Mouse (Mus musculus) intestine, embryonic 15.5 days (tissue): ENCODE results near the gene Tradd. TPM values are rescaled to one million over a fixed set of nuclear protein-coding genes. Genes with fewer than 3 reads are reported as not detected.

Experiments
- ATAC-seq: fragments of 200-750 bp; cut with Nextera tagmentation; 2 replicates; pipeline ENCODE4 v1.8.0; 2017; ENCODE audit warnings: moderate TSS enrichment, moderate library complexity
- H3K27ac ChIP-seq: fragments of 300-500 bp; sonication (generic); 2 replicates; pipeline ENCODE4 v1.5.1; 2015; ENCODE audit warnings: mild to moderate bottlenecking, inconsistent platforms
- H3K27me3 ChIP-seq: fragments of 300-500 bp; sonication (generic); replicated peaks from 2 replicates; pipeline ENCODE4 v1.6.1; 2015; ENCODE audit warnings: inconsistent platforms
- H3K36me3 ChIP-seq: fragments of 300-500 bp; sonication (generic); 2 replicates; pipeline ENCODE4 v1.6.1; 2015; ENCODE audit warnings: inconsistent platforms
- H3K4me1 ChIP-seq: fragments of 300-500 bp; sonication (generic); replicated peaks from 2 replicates; pipeline ENCODE4 v1.6.1; 2015; ENCODE audit warnings: inconsistent platforms
- H3K4me2 ChIP-seq: fragments of 300-500 bp; sonication (generic); replicated peaks from 2 replicates; pipeline ENCODE4 v1.6.1; 2015; ENCODE audit warnings: mild to moderate bottlenecking, inconsistent platforms
- H3K4me3 ChIP-seq: fragments of 300-500 bp; sonication (generic); replicated peaks from 2 replicates; pipeline ENCODE4 v1.5.1; 2015; ENCODE audit warnings: inconsistent platforms
- H3K9ac ChIP-seq: fragments of 300-500 bp; sonication (generic); 2 replicates; pipeline ENCODE4 v1.6.1; 2015; ENCODE audit warnings: inconsistent platforms
- H3K9me3 ChIP-seq: fragments of 300-500 bp; sonication (generic); 2 replicates; pipeline ENCODE4 v1.6.1; 2016; ENCODE audit warnings: inconsistent platforms
- WGBS: fragments of 180-500 bp; shearing (Covaris S2); methylation state at CpG from one replicate; pipeline ENCODE4 v1.1.7; 2015; 5-methylcytosine and 5-hydroxymethylcytosine counted together
- polyA plus RNA-seq: library from polyadenylated mRNA; unstranded; fragments of >200 nt; fragmentation: Nextera tagmentation; extraction: Ambion mirVana; gene quantifications from 2 replicates; pipeline ENCODE4 v1.2.1, GENCODE M21; 2015

Gene Tradd
- 36.7 and 39.2 TPM in 2 replicates for polyA plus RNA-seq

GRCm38 (mm10) chr8:105264024-105264982 is at the start of gene Tradd, which contains the start of gene Fbxl8:
Gene Tradd, minus strand, starts transcription at chr8:105264609.
Gene Fbxl8, plus strand, starts transcription at chr8:105264648.
- no peaks in the 10 kb centered on the region for H3K36me3 ChIP-seq
- peak within 1 kb of the TSS; percentile 78 for H3K4me2 ChIP-seq
- H3K4me1 ChIP-seq = peaks cover 29% of the 10 kb centered on the region
- ATAC-seq = peak; percentile 86
- H3K4me3 ChIP-seq = peak within 1 kb of the TSS; percentile 63
- no peak within 1 kb of the TSS for H3K27ac ChIP-seq
- H3K9ac ChIP-seq = peak within 1 kb of the TSS; percentile 63
- peaks cover 30% of the 10 kb centered on the region for H3K27me3 ChIP-seq
- WGBS = under 1% methylated on average over 54 of the region's 54 CpGs
- H3K9me3 ChIP-seq = no peaks in the 10 kb centered on the region

- 86% methylated on average over 9 of the region's 9 CpGs for WGBS
- Histone ChIP-seq H3K4me1 (no peaks in the 10 kb centered on the region), H3K9me3 (no peaks in the 10 kb centered on the region), H3K4me3 (no peak overlapping the region), H3K4me2 (no peak overlapping the region), H3K36me3 (peaks cover 30% of the 10 kb centered on the region), H3K9ac (no peak overlapping the region), H3K27me3 (no peaks in the 10 kb centered on the region), H3K27ac (no peak overlapping the region)
- ATAC-seq = no peak
Measured at GRCm38 (mm10) chr8:105313622-105314402, 49.4 kb upstream of the Tradd start.

GRCm38 (mm10) chr8:105312891-105313481 is 48.6 kb upstream of the Tradd start:
- Histone ChIP-seq H3K4me2 (no peak overlapping the region), H3K27me3 (no peaks in the 10 kb centered on the region), H3K9me3 (no peaks in the 10 kb centered on the region), H3K4me3 (no peak overlapping the region), H3K36me3 (peaks cover 36% of the 10 kb centered on the region), H3K27ac (no peak overlapping the region), H3K9ac (no peak overlapping the region), H3K4me1 (no peaks in the 10 kb centered on the region)
- WGBS = 83% methylated on average over 8 of the region's 8 CpGs
- ATAC-seq = no peak

- Histone ChIP-seq H3K4me2 (no peak overlapping the region), H3K36me3 (peaks cover 44% of the 10 kb centered on the region), H3K27ac (no peak overlapping the region), H3K4me1 (no peaks in the 10 kb centered on the region), H3K9me3 (no peaks in the 10 kb centered on the region), H3K4me3 (no peak overlapping the region), H3K9ac (no peak overlapping the region), H3K27me3 (no peaks in the 10 kb centered on the region)
- 84% methylated on average over 1 of the region's 1 CpGs for whole genome bisulfite sequencing
- no peak for ATAC-seq
Measured at GRCm38 (mm10) chr8:105311718-105312117, 47.3 kb upstream of the Tradd start.

GRCm38 (mm10) chr8:105310118-105310517 is 45.7 kb upstream of the Tradd start:
- no peak for ATAC-seq
- Histone ChIP-seq H3K27me3 (no peaks in the 10 kb centered on the region), H3K36me3 (peaks cover 37% of the 10 kb centered on the region)

GRCm38 (mm10) chr8:105309142-105309847 is 44.9 kb upstream of the Tradd start:
- H3K9ac ChIP-seq = no peak overlapping the region
- 83% methylated on average over 15 of the region's 15 CpGs for WGBS
- H3K27me3 ChIP-seq = no peaks in the 10 kb centered on the region
- ATAC-seq = no peak
- no peak overlapping the region for H3K4me3 ChIP-seq
- H3K9me3 ChIP-seq = no peaks in the 10 kb centered on the region
- peaks cover 18% of the 10 kb centered on the region for H3K4me1 ChIP-seq
- H3K27ac ChIP-seq = no peak overlapping the region
- peaks cover 35% of the 10 kb centered on the region for H3K36me3 ChIP-seq
- H3K4me2 ChIP-seq = no peak overlapping the region

More at GRCm38 (mm10) chr8:105310118-105310517, 45.7 kb upstream of the Tradd start:
- Histone ChIP-seq H3K4me3 (no peak overlapping the region), H3K27ac (no peak overlapping the region), H3K9me3 (no peaks in the 10 kb centered on the region), H3K4me1 (peaks cover 11% of the 10 kb centered on the region), H3K4me2 (no peak overlapping the region), H3K9ac (no peak overlapping the region)
- 85% methylated on average over 8 of the region's 8 CpGs for WGBS

- Histone ChIP-seq H3K9ac (no peak overlapping the region), H3K4me3 (no peak overlapping the region), H3K9me3 (no peaks in the 10 kb centered on the region), H3K4me2 (no peak overlapping the region), H3K36me3 (peaks cover 29% of the 10 kb centered on the region), H3K27ac (no peak overlapping the region), H3K4me1 (peaks cover 23% of the 10 kb centered on the region), H3K27me3 (no peaks in the 10 kb centered on the region)
- ATAC-seq = no peak
- 94% methylated on average over 10 of the region's 10 CpGs for WGBS
Measured at GRCm38 (mm10) chr8:105308428-105308827, 44.0 kb upstream of the Tradd start.

GRCm38 (mm10) chr8:105307670-105308069 is 43.3 kb upstream of the Tradd start:
- Histone ChIP-seq H3K4me3 (no peak overlapping the region), H3K36me3 (peaks cover 30% of the 10 kb centered on the region), H3K9ac (no peak overlapping the region), H3K27ac (no peak overlapping the region), H3K4me2 (no peak overlapping the region), H3K27me3 (no peaks in the 10 kb centered on the region), H3K9me3 (no peaks in the 10 kb centered on the region), H3K4me1 (peaks cover 23% of the 10 kb centered on the region)
- 91% methylated on average over 13 of the region's 13 CpGs for WGBS
- no peak for ATAC-seq

GRCm38 (mm10) chr8:105306146-105306691 is 41.8 kb upstream of the Tradd start:
- H3K4me3 ChIP-seq = peak overlapping the region; percentile 42
- H3K4me1 ChIP-seq = peaks cover 23% of the 10 kb centered on the region
- H3K9ac ChIP-seq = peak overlapping the region; percentile 55
- H3K9me3 ChIP-seq = no peaks in the 10 kb centered on the region
- ATAC-seq = peak; percentile 16
- H3K27me3 ChIP-seq = no peaks in the 10 kb centered on the region
- 34% methylated on average over 5 of the region's 5 CpGs for WGBS
- H3K27ac ChIP-seq = no peak overlapping the region
- H3K36me3 ChIP-seq = peaks cover 36% of the 10 kb centered on the region
- H3K4me2 ChIP-seq = peak overlapping the region; percentile 66

- H3K36me3 ChIP-seq = peaks cover 42% of the 10 kb centered on the region
- H3K4me1 ChIP-seq = peaks cover 23% of the 10 kb centered on the region
- ATAC-seq = peak; percentile 96
- H3K27ac ChIP-seq = peak within 1 kb of the TSS; percentile 86
- H3K4me3 ChIP-seq = peak within 1 kb of the TSS; percentile 42
- no peaks in the 10 kb centered on the region for H3K27me3 ChIP-seq
- peak within 1 kb of the TSS; percentile 55 for H3K9ac ChIP-seq
- peak within 1 kb of the TSS; percentile 66 for H3K4me2 ChIP-seq
- 6% methylated on average over 30 of the region's 30 CpGs for WGBS
- H3K9me3 ChIP-seq = no peaks in the 10 kb centered on the region
Measured at GRCm38 (mm10) chr8:105305211-105306145, 41.1 kb upstream of the Tradd start, which contains the start of gene Elmo3. Gene Elmo3, plus strand, starts transcription at chr8:105305601.
